Mouse (Mus musculus) kidney, postnatal 0 days (tissue): Measurements from ENCODE around the gene Mgl2. TPM values are rescaled to one million over a fixed set of nuclear protein-coding genes. Genes with fewer than 3 reads are reported as not detected.
"Not testable (repeated sequence)": the region's sequence is repeated elsewhere in the genome, so short reads cannot be mapped to it uniquely, and the experiment has no call there.

ENCODE experiments used
- ATAC-seq: fragments of 200-750 bp; cut with Nextera tagmentation; replicated peaks from 2 replicates; pipeline ENCODE4 v1.8.0; 2017; ENCODE audit warnings: low read depth, moderate number of reproducible peaks, moderate TSS enrichment, moderate library complexity; ENCODE audit not compliant: low FRiP score
- DNase-seq: peaks from one replicate; pipeline ENCODE4 v3.0.0-alpha.2; 2016; ENCODE audit warnings: low spot score
- H3K27ac ChIP-seq: fragments of 300-500 bp; sonication (generic); 2 replicates; pipeline ENCODE4 v1.5.1; 2014; ENCODE audit warnings: mild to moderate bottlenecking
- H3K27me3 ChIP-seq: fragments of 300-500 bp; sonication (generic); 2 replicates; pipeline ENCODE4 v1.6.1; 2014; ENCODE audit warnings: low read length, mixed read lengths; ENCODE audit not compliant: insufficient read depth
- H3K36me3 ChIP-seq: fragments of 300-500 bp; sonication (generic); 2 replicates; pipeline ENCODE4 v1.6.1; 2014; ENCODE audit warnings: low read length, mixed read lengths; ENCODE audit not compliant: insufficient read depth
- H3K4me1 ChIP-seq: fragments of 300-500 bp; sonication (generic); replicated peaks from 2 replicates; pipeline ENCODE4 v1.6.1; 2014; ENCODE audit warnings: antibody characterized with exemption, low read length, mixed read lengths; ENCODE audit not compliant: insufficient read depth
- H3K4me2 ChIP-seq: fragments of 300-500 bp; sonication (generic); 2 replicates; pipeline ENCODE4 v1.6.1; 2014; ENCODE audit warnings: mild to moderate bottlenecking, low read length, moderate library complexity, mixed read lengths
- H3K4me3 ChIP-seq: fragments of 300-500 bp; sonication (generic); replicated peaks from 2 replicates; pipeline ENCODE4 v1.5.1; 2014; ENCODE audit warnings: low read depth, low read length
- H3K9ac ChIP-seq: fragments of 300-500 bp; sonication (generic); 2 replicates; pipeline ENCODE4 v1.6.1; 2014; ENCODE audit warnings: low read depth, low read length
- H3K9me3 ChIP-seq: fragments of 300-500 bp; sonication (generic); replicated peaks from 2 replicates; pipeline ENCODE4 v1.6.1; 2016; ENCODE audit warnings: low read length, inconsistent platforms, mixed read lengths
- CTCF ChIP-seq: IDR thresholded peaks from 2 replicates; pipeline ENCODE4 v1.5.1; 2016; ENCODE audit warnings: antibody characterized with exemption, low read depth, mild to moderate bottlenecking, moderate library complexity
- WGBS: fragments of 180-500 bp; shearing (Covaris S2); extraction: QIAGEN DNeasy Blood & Tissue Kit; methylation state at CpG from one replicate; pipeline ENCODE4 v1.1.7; 2014; 5-methylcytosine and 5-hydroxymethylcytosine counted together
- polyA plus RNA-seq: library from polyadenylated mRNA; unstranded; fragments of >200 nt; fragmentation: Nextera tagmentation; extraction: Ambion mirVana; gene quantifications from 2 replicates; pipeline ENCODE4 v1.2.1, GENCODE M21; 2015

Mgl2 gene
- polyA plus RNA-seq, 1 experiment from 2014 or later, result 0.47 TPM

DNA sequence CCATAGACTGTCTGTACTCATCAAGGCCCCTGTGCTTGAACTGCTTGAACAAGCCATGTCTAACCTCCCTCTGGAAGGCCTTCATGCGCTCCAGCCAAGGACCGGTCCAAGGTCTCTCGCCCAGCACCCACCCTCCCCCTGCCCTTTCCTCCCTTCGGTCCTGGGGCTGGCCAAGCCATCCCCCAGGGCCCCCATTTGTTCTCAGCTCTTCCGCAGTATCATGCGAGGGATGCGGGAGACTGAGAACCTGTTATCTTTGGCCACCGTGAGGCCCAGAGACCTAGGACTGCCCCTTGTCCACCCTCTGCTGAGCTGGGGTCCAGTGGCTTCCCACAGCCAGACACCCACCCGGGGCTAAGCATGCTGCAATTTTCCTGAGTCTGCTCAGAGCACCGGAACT is 9.0 kb downstream of the Mgl2 start:
- 63% methylated on average over 10 of the region's 10 CpGs for WGBS
- Histone ChIP-seq H3K9ac (no peak overlapping the region), H3K4me2 (no peak overlapping the region), H3K4me3 (no peak overlapping the region), H3K27ac (no peak overlapping the region), H3K36me3 (no peaks in the 10 kb centered on the region), H3K27me3 (no peaks in the 10 kb centered on the region), H3K4me1 (no peaks in the 10 kb centered on the region), H3K9me3 (no peaks in the 10 kb centered on the region)
- no peak for ATAC-seq
- no peak for DNase-seq
- no peak for TF ChIP-seq CTCF

DNA sequence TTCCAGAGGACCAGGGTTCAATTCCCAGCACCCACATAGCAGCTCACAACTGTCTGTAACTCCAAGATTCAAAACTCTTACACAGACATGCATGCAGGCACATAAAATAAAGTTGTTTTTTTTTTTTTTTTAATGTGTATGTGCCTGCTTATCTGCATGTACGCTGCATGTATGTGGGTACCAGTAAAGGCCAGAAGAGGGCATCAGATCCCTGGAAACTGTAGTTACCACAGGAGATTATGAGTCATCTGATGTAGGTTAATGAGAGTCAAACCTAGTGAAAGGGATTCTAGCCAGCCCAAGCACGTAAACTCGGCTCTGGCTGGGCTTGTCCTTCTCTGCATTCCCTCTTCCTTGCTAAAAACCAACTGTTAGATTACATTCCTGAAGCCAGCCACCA is 20.9 kb downstream of the Mgl2 start:
- Histone ChIP-seq H3K4me1 (no peaks in the 10 kb centered on the region), H3K9me3 (no peaks in the 10 kb centered on the region), H3K36me3 (no peaks in the 10 kb centered on the region), H3K27ac (no peak overlapping the region), H3K9ac (no peak overlapping the region), H3K4me3 (no peak overlapping the region), H3K27me3 (no peaks in the 10 kb centered on the region), H3K4me2 (no peak overlapping the region)
- DNase-seq (peak; percentile 46), ATAC-seq (no peak)
- WGBS, result 60% methylated on average over 3 of the region's 3 CpGs
- TF ChIP-seq CTCF, result peak; percentile 65

DNA sequence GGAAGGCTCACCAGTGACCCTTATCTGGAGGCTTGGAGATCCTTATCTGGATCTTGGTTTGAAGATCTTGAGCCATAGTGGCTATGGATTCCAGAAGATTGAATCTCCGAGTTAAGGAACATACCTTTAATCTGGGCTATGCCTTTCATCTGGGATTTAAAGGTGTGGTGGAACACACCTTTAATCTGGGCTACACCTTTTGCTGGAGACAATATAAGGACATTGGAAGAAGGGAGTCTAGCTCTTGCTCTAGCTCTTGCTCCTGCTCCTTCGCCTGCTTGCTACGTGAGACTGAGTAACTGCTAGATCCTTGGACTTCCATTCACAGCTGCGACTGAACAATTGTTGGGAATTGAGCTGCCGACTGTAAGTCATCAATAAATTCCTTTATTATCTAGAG is 25.8 kb downstream of the Mgl2 start, which contains the start of gene Clec10a:
Gene Clec10a, plus strand, starts transcription at position 301 of the 400 bp plus-strand sequence.
- not testable (repeated sequence) for H3K9me3 ChIP-seq, H3K36me3 ChIP-seq, H3K27me3 ChIP-seq, H3K9ac ChIP-seq, H3K4me2 ChIP-seq, DNase-seq, H3K27ac ChIP-seq, H3K4me1 ChIP-seq, ATAC-seq, H3K4me3 ChIP-seq
- no CpG with 5 or more reads among the region's 5 CpGs for WGBS

DNA sequence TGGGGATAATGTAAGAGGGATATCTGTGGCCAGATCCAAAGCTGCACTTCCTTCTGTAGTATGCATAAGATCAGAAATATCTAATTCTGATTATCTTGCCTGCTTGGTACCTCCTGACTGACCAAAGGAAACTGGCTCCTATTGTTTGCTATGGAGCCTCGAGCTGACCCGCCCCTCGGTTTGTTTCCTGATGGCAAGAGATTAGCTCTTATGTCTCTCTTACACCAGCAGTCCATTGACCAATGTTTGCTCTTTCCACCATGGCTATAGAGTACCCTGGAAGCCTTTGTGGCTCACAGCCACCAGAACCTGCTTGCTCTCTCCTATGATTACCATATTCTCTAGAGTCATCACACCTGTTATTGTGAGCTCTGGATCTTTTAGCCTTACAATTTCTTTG is 32.2 kb downstream of the Mgl2 start:
- DNase-seq (no peak), ATAC-seq (no peak)
- no peak overlapping the region for H3K4me2 ChIP-seq
- no peak overlapping the region for H3K27ac ChIP-seq
- H3K4me1 ChIP-seq, result no peaks in the 10 kb centered on the region
- H3K9me3 ChIP-seq, result no peaks in the 10 kb centered on the region
- no peak overlapping the region for H3K9ac ChIP-seq
- H3K36me3 ChIP-seq, result no peaks in the 10 kb centered on the region
- no peak overlapping the region for H3K4me3 ChIP-seq
- no peak for TF ChIP-seq CTCF
- 62% methylated on average over 3 of the region's 3 CpGs for WGBS
- H3K27me3 ChIP-seq, result no peaks in the 10 kb centered on the region

DNA sequence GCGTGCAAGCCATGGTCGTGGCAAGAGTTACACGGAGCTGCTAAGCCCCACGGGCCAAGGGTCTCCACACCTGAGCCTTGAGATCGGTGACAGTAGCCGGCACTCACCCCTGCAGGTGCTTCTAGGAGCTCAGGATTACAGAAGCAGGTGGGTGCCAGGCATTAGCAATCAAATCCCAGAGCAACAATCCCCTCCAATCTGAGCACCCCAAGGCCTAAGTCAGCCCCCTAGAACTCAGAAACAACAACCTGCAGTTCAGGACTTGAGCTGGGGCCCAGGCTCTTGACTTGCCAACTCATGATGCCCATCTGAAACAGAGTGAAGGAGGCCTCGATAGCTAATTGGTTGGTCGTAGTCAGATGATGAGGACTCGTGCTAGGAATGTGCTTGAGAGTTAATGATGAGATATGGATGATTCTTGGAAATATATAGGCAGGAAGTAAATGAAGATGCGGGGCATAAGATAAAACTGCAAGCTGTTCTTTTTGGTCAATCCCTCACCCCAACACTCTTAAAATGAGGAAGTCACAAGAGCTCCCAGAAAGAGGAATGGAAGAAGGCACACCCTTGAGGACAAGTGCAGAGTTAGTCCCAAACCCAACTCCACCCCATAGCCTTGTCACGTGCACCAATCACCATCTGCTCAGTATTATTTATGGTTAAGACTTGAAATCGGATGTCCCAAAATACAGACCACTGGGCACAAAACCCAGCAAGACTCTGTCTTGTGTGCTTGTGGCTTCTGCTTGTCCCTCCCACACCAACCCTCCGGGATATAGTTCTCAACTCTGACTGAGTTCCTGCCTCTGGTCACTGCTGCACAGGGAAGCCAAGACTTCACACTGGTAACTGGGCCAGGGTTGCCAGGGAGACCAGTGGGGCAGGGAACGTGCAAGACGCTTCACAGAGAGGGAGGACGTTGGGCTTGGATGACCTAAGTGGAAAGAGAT is 36.1 kb downstream of the Mgl2 start:
- H3K27ac ChIP-seq, result no peak overlapping the region
- DNase-seq (no peak), ATAC-seq (no peak)
- H3K27me3 ChIP-seq, result no peaks in the 10 kb centered on the region
- H3K9ac ChIP-seq, result no peak overlapping the region
- H3K4me1 ChIP-seq, result no peaks in the 10 kb centered on the region
- H3K9me3 ChIP-seq, result no peaks in the 10 kb centered on the region
- H3K4me2 ChIP-seq, result no peak overlapping the region
- 69% methylated on average over 16 of the region's 16 CpGs for WGBS
- TF ChIP-seq CTCF, result no peak
- no peak overlapping the region for H3K4me3 ChIP-seq
- H3K36me3 ChIP-seq, result no peaks in the 10 kb centered on the region

DNA sequence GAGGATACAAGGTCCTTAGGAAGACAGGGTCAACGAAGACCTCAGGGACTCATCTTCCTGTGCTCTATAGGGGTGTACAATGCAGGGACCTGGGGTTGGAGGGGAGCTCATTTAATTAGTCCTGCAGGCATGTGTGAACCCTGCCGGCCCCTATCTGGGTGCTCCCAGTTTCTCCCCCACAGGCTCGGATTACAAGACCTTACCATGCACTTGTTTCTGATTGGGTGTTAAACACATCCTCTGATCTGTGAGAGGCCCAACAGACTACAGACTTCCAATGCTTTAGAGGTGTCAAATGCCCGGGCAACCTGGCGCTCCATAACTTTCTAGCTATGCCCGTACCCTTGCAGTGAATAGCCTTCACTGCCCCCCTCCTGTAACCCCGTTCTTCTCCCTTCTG is 38.0 kb downstream of the Mgl2 start:
- H3K4me1 ChIP-seq, result no peaks in the 10 kb centered on the region
- H3K27me3 ChIP-seq, result no peaks in the 10 kb centered on the region

DNA sequence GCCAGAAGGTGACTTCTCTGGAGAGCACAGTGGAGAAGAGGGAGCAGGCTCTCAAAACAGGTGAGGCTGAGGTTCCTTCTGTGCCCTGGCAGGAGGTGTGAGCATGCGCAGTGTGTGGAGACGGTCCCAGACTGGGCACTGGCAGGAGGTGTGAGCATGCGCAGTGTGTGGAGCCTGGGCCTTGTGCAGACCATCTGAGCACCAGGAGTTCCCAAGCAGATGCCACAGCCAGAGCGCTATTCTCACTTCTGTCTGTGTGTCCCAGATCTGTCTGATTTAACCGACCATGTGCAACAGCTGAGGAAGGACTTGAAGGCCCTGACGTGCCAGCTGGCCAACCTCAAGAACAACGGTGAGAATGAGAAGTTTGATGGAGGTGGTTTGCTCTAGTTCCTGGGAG is 39.3 kb downstream of the Mgl2 start:
- not testable (repeated sequence) for H3K4me1 ChIP-seq, H3K9me3 ChIP-seq, H3K9ac ChIP-seq, H3K27ac ChIP-seq, H3K4me3 ChIP-seq, H3K4me2 ChIP-seq, H3K36me3 ChIP-seq, DNase-seq, H3K27me3 ChIP-seq, ATAC-seq
- 78% methylated on average over 5 of the region's 7 CpGs for WGBS

More for the DNA sequence above, 38.0 kb downstream of the Mgl2 start:
- no peak overlapping the region for H3K4me2 ChIP-seq
- TF ChIP-seq CTCF, result no peak
- no peaks in the 10 kb centered on the region for H3K36me3 ChIP-seq
- no peak overlapping the region for H3K9ac ChIP-seq
- peak; percentile 58 for DNase-seq
- WGBS, result 27% methylated on average over 7 of the region's 7 CpGs
- no peak overlapping the region for H3K27ac ChIP-seq
- no peaks in the 10 kb centered on the region for H3K9me3 ChIP-seq
- 0 out of 2 replicates have a peak, but pooled peaks have one; percentile 21 for ATAC-seq
- H3K4me3 ChIP-seq, result no peak overlapping the region
